Mouse (Mus musculus) erythroblast, embryonic 14.5 days (primary cell): ENCODE results near the gene Rep15.

Experiments
- GATA1 ChIP-seq: IDR thresholded peaks from 2 replicates; pipeline ENCODE4 v1.6.1; 2012; ENCODE audit warnings: low read length, inconsistent platforms, mixed read lengths
- TAL1 ChIP-seq: IDR thresholded peaks from 3 replicates; pipeline ENCODE4 v1.6.1; 2012; ENCODE audit warnings: low read length, inconsistent platforms, mixed read lengths

- no peak for TF ChIP-seq GATA1
- no peak for TF ChIP-seq TAL1
Measured at GRCm38 (mm10) chr6:147052440-147052839, 20.1 kb downstream of the Rep15 start.
